Comparison of ENCODE assay signal across 9 mouse cellular contexts in genomic region chr3:85971599-85971975, GRCm38 (mm10). TPM values are rescaled to one million over a fixed set of nuclear protein-coding genes. Genes with fewer than 3 reads are reported as not detected.
DNase-seq lines count a peak whose midpoint lies in the region; ATAC-seq and TF ChIP-seq lines count a peak whose summit lies in the region.
"Had no signal": no experiment of that assay in that cellular context is flagged by ENCODE, and none has a peak within 500 bp of the region (broad histone marks: within the 10 kb centered on the region; RNA-seq: fewer than 3 reads in every experiment).

No protein-coding gene starts in this region.

- ATAC-seq in megakaryocyte, adult 5-6 weeks (ENCODE audit: poor library complexity, severe bottlenecking), result no peak
- ATAC-seq in embryonic facial prominence, embryonic 14.5 days (ENCODE audit: low read depth), result no peak
- peak; percentile 29; the same call in 1 of the 2 replicates for ATAC-seq in hindbrain, embryonic 15.5 days (ENCODE audit: low FRiP score, low read depth)
- ATAC-seq in granulocyte monocyte progenitor cell, adult 5-6 weeks (replicated peaks; ENCODE audit: poor library complexity, severe bottlenecking), result no peak

- H3K36me3 ChIP-seq in megakaryocyte, embryonic 14.5 days (replicated peaks; ENCODE audit: low read length), result no peaks in the 10 kb centered on the region
- H3K36me3 ChIP-seq in embryonic facial prominence, embryonic 14.5 days (ENCODE audit: control insufficient read depth, insufficient read depth, low read length), result no peaks in the 10 kb centered on the region
- no peaks in the 10 kb centered on the region for H3K36me3 ChIP-seq in hindbrain, embryonic 15.5 days
- H3K36me3 ChIP-seq in liver, adult 2 months (ENCODE audit: control insufficient read depth, insufficient read depth, low read length), result no peaks in the 10 kb centered on the region
- no peaks in the 10 kb centered on the region for H3K36me3 ChIP-seq in myocyte (ENCODE audit: control insufficient read depth, insufficient read depth)

- H3K4me1 ChIP-seq in megakaryocyte, embryonic 14.5 days, result peaks cover 14% of the 10 kb centered on the region
- H3K4me1 ChIP-seq in embryonic facial prominence, embryonic 14.5 days (ENCODE audit: control insufficient read depth, insufficient read depth, low read length), result peaks cover 9% of the 10 kb centered on the region; the same call in 1 of the 2 replicates
- H3K4me1 ChIP-seq in hindbrain, embryonic 15.5 days (replicated peaks), result peaks cover 19% of the 10 kb centered on the region
- H3K4me1 ChIP-seq in liver, adult 2 months (ENCODE audit: control insufficient read depth, insufficient read depth, low read length), result peaks cover 9% of the 10 kb centered on the region

- TF ChIP-seq POLR2A in liver, adult 2 months (IDR thresholded peaks at IDR 0.05; ENCODE audit: extremely low read depth, insufficient read depth, low read length), result no peak
- TF ChIP-seq POLR2A in myocyte (IDR thresholded peaks at IDR 0.05; ENCODE audit: insufficient read length, low read depth), result no peak

- peaks cover 37% of the 10 kb centered on the region for H3K27me3 ChIP-seq in megakaryocyte, embryonic 14.5 days (replicated peaks)
- no peaks in the 10 kb centered on the region for H3K27me3 ChIP-seq in embryonic facial prominence, embryonic 14.5 days (replicated peaks; ENCODE audit: control insufficient read depth, insufficient read depth, low read length)
- no peaks in the 10 kb centered on the region for H3K27me3 ChIP-seq in hindbrain, embryonic 15.5 days
- H3K27me3 ChIP-seq in liver, adult 2 months (ENCODE audit: control insufficient read depth, insufficient read depth, low read length), result no peaks in the 10 kb centered on the region
- H3K27me3 ChIP-seq in myocyte (ENCODE audit: control insufficient read depth, insufficient read depth, insufficient read length), result no peaks in the 10 kb centered on the region

- TF ChIP-seq CTCF in liver, adult 2 months (IDR thresholded peaks at IDR 0.05; ENCODE audit: low read depth, low read length), result no peak

- peak overlapping the region; percentile 89 for H3ac ChIP-seq in myocyte (ENCODE audit: control insufficient read depth, insufficient read length)

- H3K9me3 ChIP-seq in megakaryocyte, embryonic 14.5 days, result no peaks in the 10 kb centered on the region
- no peaks in the 10 kb centered on the region for H3K9me3 ChIP-seq in embryonic facial prominence, embryonic 14.5 days (ENCODE audit: control insufficient read depth, low read length)
- no peaks in the 10 kb centered on the region for H3K9me3 ChIP-seq in hindbrain, embryonic 15.5 days

- DNase-seq in embryonic facial prominence, embryonic 14.5 days (ENCODE audit: low spot score), result no peak
- peak; percentile 97 for DNase-seq in liver, adult 2 months (ENCODE audit: extremely low read depth, low read depth, low spot score)
- DNase-seq in left cerebral cortex, adult 11 months (ENCODE audit: low spot score), result no peak

- H3K79me2 ChIP-seq in liver, adult 2 months (ENCODE audit: control insufficient read depth, insufficient read depth, low read length), result peaks cover 10% of the 10 kb centered on the region; the same call in 1 of the 2 replicates
- H3K79me2 ChIP-seq in myocyte (ENCODE audit: control insufficient read depth, insufficient read depth), result no peaks in the 10 kb centered on the region

- H3K4me2 ChIP-seq in embryonic facial prominence, embryonic 14.5 days (ENCODE audit: low read depth, low read length), result peak overlapping the region; percentile 68
- H3K4me2 ChIP-seq in hindbrain, embryonic 15.5 days, result peak overlapping the region; percentile 62
- H3K4me2 ChIP-seq in myocyte (ENCODE audit: low read depth), result peak overlapping the region; percentile 97

- WGBS in embryonic facial prominence, embryonic 14.5 days, result under 1% methylated on average over 13 of the region's 13 CpGs
- WGBS in hindbrain, embryonic 15.5 days, result 2% methylated on average over 13 of the region's 13 CpGs
- 2% methylated on average over 13 of the region's 13 CpGs for WGBS in liver, adult 2 months

- peak overlapping the region; percentile 63; the same call in 1 of the 2 replicates for H3K27ac ChIP-seq in embryonic facial prominence, embryonic 14.5 days (replicated peaks; ENCODE audit: low read depth, low read length)
- H3K27ac ChIP-seq in hindbrain, embryonic 15.5 days (replicated peaks), result peak overlapping the region; percentile 67; the same call in 1 of the 2 replicates
- H3K27ac ChIP-seq in liver, adult 2 months (replicated peaks; ENCODE audit: insufficient read depth, low read depth, low read length), result peak overlapping the region; percentile 89

- peak overlapping the region; percentile 90 for H3K9ac ChIP-seq in embryonic facial prominence, embryonic 14.5 days (ENCODE audit: low read depth, low read length)
- peak overlapping the region; percentile 79 for H3K9ac ChIP-seq in hindbrain, embryonic 15.5 days
- peak overlapping the region; percentile 93 for H3K9ac ChIP-seq in liver, adult 2 months (ENCODE audit: low read depth, low read length)

- peak overlapping the region; percentile 92 for H3K4me3 ChIP-seq in megakaryocyte, embryonic 14.5 days (replicated peaks)
- peak overlapping the region; percentile 84 for H3K4me3 ChIP-seq in embryonic facial prominence, embryonic 14.5 days (ENCODE audit: low read depth, low read length)
- H3K4me3 ChIP-seq in hindbrain, embryonic 15.5 days, result peak overlapping the region; percentile 67
- peak overlapping the region; percentile 80 for H3K4me3 ChIP-seq in liver, adult 2 months (ENCODE audit: insufficient read depth, low read depth, low read length)
- H3K4me3 ChIP-seq in myocyte, result peak overlapping the region; percentile 32

TF ChIP-seq in myocyte, 11 proteins besides CTCF, POLR2A, EP300 and RAD21:
- no peak for TF ChIP-seq E2F4 (IDR thresholded peaks at IDR 0.05; ENCODE audit: insufficient read depth)
- TF ChIP-seq USF1 (IDR thresholded peaks at IDR 0.05; ENCODE audit: low read depth), result no peak
- TF ChIP-seq CEBPB (IDR thresholded peaks at IDR 0.05; ENCODE audit: insufficient read depth, poor library complexity, severe bottlenecking), result no peak
- no peak for TF ChIP-seq TCF3 (IDR thresholded peaks at IDR 0.05; ENCODE audit: insufficient read length, low read depth)

RNA-seq across cellular contexts. Expression of gene Sh3d19, which starts 0.7 kb away (rescaled TPM):
- polyA plus RNA-seq in megakaryocyte, embryonic 14.5 days (2012; ENCODE audit: insufficient read depth, low replicate concordance), result 0.44 TPM in 1 of 2 replicates, not detected in the other
- 0.59 and 0.80 TPM in 2 replicates for total RNA-seq in megakaryocyte, adult 5-6 weeks (2015)
- total RNA-seq in megakaryocyte, adult 5-6 weeks (2017), result 1.1 TPM in 2 replicates
- 29.8 and 30.9 TPM in 2 replicates for polyA plus RNA-seq in embryonic facial prominence, embryonic 14.5 days (2014; fragmentation: Nextera tagmentation; extraction: Ambion mirVana)
- polyA plus RNA-seq in hindbrain, embryonic 15.5 days (2015; fragmentation: Nextera tagmentation; extraction: Ambion mirVana), result 18.1 and 19.2 TPM in 2 replicates
- total RNA-seq in liver, adult 2 months (2014; rRNA removed), result 40.1 and 58.3 TPM in 2 replicates
- 52.0 and 55.3 TPM in 2 replicates for polyA plus RNA-seq in liver, adult 2 months (2012; rRNA removed)
- polyA plus RNA-seq in myocyte (2012; fragmentation: generic; extraction: Trizol), result 7.0 TPM
- total RNA-seq in granulocyte monocyte progenitor cell, adult 5-6 weeks (2014; fragmentation: Nextera tagmentation), result 2.0 and 4.2 TPM in 2 replicates
- 10.6 and 11.5 TPM in 2 replicates for total RNA-seq in granulocyte monocyte progenitor cell, adult 5-6 weeks (2017)

RNA-seq across cellular contexts. Expression of gene Prss48, which starts 30.7 kb away (rescaled TPM):
- polyA plus RNA-seq in megakaryocyte, embryonic 14.5 days (2012; ENCODE audit: insufficient read depth, low replicate concordance), result not detected in 2 replicates
- not detected in 2 replicates for total RNA-seq in megakaryocyte, adult 5-6 weeks (2015)
- not detected in 2 replicates for total RNA-seq in megakaryocyte, adult 5-6 weeks (2017)
- polyA plus RNA-seq in embryonic facial prominence, embryonic 14.5 days (2014; fragmentation: Nextera tagmentation; extraction: Ambion mirVana), result not detected in 2 replicates
- polyA plus RNA-seq in hindbrain, embryonic 15.5 days (2015; fragmentation: Nextera tagmentation; extraction: Ambion mirVana), result not detected in 2 replicates
- total RNA-seq in liver, adult 2 months (2014; rRNA removed), result not detected in 2 replicates
- polyA plus RNA-seq in liver, adult 2 months (2012; rRNA removed), result not detected in 2 replicates
- polyA plus RNA-seq in myocyte (2012; fragmentation: generic; extraction: Trizol), result not detected
- not detected in 2 replicates for total RNA-seq in granulocyte monocyte progenitor cell, adult 5-6 weeks (2014; fragmentation: Nextera tagmentation)
- not detected in 2 replicates for total RNA-seq in granulocyte monocyte progenitor cell, adult 5-6 weeks (2017)
- total RNA-seq: left cerebral cortex, adult 8-10 months had no signal

Comparison
In these comparisons a context has a peak if more than half of its experiments do, and no peak if none do; other contexts are left out.
1. H3K4me3 ChIP-seq: peak in every context shown above with its lines; median percentile 92 in megakaryocyte, embryonic 14.5 days; 84 in embryonic facial prominence, embryonic 14.5 days; 80 in liver, adult 2 months; 67 in hindbrain, embryonic 15.5 days; 32 in myocyte.